Mouse (Mus musculus) common myeloid progenitor, adult 5-6 weeks (primary cell): Measurements from ENCODE around the gene 4933427I04Rik. TPM values are rescaled to one million over a fixed set of nuclear protein-coding genes. Genes with fewer than 3 reads are reported as not detected.

ENCODE experiments used
- ATAC-seq: replicated peaks from 2 replicates; pipeline ENCODE4 v1.8.0; 2016; ENCODE audit warnings: low read depth, mild to moderate bottlenecking, moderate TSS enrichment, inconsistent platforms; ENCODE audit not compliant: poor library complexity, severe bottlenecking
- total RNA-seq: library from RNA; stranded (forward); fragments of 200-1000, 187-1606 nt; gene quantifications from 2 replicates; pipeline ENCODE4 v1.2.3, GENCODE M21; 2017

Gene 4933427I04Rik
- total RNA-seq: not detected in 2 replicates

GRCm38 (mm10) chr4:123859379-123859778 lies at the start of gene 4933427I04Rik:
4933427I04Rik (plus strand) TSS chr4:123859679.
- no peak for ATAC-seq

DNA sequence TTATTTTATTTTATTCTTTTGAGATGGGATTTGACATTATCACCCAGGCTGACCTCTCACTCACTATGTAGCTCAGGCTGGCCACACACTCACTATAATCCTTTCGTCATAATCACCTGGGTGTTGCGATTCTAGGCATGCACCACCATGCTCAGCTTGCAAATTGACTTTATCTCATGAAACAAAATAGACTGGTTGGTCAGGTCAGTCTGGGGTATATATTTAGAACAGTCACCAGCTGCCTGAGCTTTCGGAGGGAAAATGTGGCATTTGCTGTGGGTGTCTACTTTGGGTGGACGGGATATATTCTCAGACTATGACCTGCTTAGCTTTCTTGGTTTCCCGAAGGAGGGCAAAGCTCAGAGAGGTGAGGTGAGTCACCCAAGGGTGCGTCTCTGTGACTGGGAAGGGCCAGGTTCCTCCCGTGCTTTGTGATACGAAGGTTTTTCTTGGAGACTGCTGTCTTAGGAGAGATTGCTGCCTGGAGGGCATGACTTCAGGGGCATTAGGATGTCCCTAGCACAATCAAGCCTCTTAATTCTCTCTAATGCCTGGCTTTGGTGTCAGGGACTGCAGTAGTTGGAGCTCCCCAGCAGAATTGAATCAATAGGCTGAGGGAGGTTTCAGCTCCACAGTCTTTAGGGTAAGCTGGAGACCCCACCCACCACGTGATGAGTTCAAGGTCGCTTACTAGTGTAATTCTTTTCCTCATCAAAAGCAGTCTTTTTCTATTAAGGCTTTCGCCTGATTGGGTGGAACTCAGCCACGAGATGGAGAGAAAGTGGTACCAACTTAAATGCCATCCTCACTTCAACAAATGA lies 48.8 kb upstream of the 4933427I04Rik start:
- no peak for ATAC-seq

DNA sequence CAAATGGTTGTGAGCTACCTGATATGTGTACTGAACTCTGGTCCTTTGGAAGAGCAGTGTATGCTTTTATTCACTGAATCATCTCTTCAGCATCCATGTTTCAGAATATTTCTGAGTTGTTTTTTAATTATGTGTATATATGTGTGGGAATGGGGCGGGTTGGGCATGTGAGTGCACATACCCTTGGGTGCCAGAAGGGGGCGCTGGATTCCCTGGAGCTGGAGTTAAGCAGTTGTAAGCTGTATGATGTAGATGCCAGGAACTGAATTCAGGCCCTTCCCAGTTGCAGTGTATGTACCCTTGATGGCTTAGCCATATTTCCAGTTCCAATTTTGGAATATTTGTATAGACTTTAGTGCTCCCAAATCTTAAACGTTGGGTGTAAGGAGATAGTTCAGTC lies 47.0 kb upstream of the 4933427I04Rik start:
- no peak for ATAC-seq

DNA sequence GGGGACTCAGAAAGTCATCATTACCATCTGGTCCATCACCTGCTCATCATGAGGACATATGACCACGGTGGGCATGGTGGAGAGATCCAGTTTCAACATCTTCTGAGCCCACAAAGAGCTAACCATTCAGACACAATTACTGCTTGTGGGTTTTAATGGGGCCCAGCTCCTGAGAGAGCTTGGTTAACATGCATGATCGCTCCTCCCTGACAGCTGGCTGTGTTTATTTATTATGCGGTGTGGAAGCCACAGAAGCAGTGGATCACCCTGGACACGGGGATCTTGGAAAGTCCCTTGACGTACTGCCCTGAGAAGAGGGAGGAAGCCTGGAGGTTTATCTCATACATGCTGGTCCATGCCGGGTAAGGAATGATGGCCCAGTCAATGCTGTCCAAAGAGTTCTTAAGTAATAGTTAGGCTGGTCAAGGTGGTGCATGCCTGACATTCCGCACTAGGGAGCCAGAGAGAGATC lies 45.4 kb upstream of the 4933427I04Rik start:
- no peak for ATAC-seq

DNA sequence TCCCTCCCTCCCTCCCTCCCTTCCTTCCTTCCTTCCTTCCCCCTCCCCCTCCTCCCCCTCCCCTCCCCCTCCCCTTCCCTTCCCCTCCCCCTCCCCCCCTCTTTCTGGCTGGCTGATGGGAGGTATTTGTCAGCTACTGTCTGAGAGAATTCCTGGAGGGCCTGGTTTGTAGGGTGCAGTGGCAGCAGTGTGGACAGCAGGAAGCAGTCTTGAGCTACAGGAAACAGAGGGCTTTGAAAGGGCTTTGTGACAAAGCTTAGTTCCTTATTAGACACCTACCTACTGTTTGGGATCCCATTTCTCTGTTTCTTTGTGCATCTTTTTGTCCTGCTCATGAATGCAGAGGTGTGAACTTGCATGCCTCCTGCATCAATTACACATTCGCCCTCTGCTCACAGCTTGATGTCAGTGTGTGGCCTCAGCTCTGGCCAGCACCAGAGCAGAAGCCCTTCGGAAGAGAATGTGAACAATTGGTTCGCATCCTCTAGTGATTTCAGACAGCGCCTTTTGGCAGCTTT lies 40.3 kb upstream of the 4933427I04Rik start:
- ATAC-seq: no peak

DNA sequence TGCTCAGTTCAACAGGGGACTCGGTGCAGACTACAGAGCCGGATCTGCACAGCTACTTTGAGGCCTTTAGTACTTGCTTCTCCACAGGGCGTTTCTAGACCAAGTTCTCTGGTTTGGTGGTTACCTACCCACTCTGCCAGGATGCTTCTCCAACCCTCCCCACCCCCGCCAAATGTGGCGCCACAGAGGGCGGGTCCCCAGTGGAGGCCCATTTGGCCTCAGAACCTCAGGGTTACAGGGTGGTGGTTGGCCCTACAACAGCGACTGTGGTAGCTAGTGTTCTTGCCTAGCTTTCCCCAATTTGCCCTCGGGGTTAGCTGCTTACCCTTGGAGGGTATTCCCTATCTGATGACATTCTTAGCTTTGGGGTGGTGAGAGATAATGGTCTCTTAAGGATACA lies 17.4 kb upstream of the 4933427I04Rik start:
- ATAC-seq: no peak

DNA sequence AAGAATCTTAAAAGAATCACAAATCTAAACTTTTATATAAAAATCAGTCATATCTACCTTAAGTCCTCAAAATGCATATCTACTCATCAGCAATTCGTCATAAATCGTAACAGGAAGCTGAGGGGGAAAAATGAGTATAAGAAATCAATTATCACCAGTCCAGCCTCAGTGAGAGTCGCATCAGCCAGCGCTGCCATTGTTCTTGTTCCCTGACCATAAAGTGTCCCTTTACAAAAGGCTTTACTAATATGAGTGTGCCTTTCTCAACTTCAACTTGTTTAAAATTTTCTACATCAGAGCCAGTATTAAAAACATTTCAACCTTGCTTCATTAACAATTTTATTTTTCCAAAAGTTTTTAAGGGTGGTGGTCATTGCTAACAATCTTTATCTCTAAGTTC lies 2.6 kb upstream of the 4933427I04Rik start:
- no peak for ATAC-seq

DNA sequence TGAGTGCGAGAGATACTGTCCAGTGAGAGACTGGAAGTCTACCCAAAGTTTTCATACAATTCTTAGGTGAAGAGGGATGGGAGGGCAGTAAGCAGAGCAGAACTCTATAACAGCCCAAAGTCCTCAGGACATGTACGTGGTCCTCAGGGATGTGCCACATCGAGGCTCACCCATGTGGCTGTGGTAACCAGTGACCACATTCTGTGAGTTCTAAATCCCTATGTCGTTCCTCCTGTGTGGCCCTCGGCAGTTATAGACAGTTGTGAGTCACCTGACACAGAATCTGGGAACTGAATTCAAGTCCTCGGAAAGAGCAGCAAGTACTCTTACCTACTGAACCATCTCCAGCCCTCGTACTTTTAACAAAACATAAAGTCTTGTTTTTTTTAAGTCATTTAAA lies 1.4 kb upstream of the 4933427I04Rik start:
- no peak for ATAC-seq

DNA sequence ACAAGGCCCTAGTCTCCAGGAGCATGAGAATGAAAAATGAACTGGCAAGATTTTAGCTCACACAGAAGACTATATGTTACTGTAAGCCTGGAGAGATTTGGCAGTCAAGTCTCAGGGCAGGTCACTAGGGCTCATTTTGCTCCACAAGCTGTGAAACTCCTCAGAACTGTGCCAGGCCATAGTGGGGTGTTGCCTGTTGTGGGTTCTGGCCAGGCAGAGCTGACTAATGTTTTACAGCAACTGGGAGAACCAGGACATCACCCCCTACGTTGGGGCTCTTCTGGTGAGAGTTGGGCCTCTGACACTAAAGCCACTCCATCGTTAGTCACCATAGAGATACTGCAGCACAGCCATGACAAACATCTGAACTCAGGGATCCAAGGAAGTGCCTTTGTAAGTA lies 324 bp downstream of the 4933427I04Rik start:
- ATAC-seq: no peak

GRCm38 (mm10) chr4:123860621-123861020 lies 1.1 kb downstream of the 4933427I04Rik start:
- no peak for ATAC-seq

DNA sequence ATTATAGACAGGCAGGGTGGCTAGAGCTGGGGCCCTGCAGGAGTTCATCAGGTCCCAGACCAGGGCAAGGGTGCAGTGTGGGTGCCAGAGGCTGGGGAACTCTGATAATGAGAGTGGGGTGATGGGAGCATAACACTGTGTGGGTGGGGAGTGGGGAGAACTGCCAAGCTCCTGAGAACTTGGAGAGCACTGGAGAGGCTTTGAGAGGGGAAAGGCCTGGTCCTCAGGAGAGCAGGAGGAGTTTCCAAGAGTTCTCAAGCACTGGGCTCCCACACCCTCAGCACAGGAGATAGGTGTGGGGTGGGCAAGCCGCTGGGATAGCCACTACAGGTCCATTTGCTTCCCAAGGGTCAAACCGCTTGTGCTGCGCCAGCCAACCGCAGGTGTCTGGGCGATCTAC lies 34.2 kb downstream of the 4933427I04Rik start:
- no peak for ATAC-seq

GRCm38 (mm10) chr4:123894295-123894694 lies 34.8 kb downstream of the 4933427I04Rik start:
- no peak for ATAC-seq

DNA sequence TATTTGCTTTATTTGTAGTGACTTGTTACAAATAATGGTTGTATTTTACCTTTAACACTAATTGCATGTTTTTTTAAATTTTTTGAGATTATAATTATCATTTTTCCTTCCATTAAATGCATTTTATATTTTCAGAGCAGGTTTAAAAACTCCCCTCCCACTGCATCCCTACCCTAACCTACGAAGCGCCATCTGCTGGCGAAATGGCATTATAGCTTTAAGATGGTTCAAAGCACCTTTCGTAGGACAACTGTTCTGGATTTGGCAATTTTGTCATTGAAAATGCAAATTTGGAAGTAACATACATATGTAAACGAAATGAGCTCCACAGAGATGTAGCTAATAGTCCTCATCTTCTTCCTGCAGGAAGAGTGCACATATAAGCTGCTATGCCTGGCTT lies 39.2 kb downstream of the 4933427I04Rik start:
- ATAC-seq: peak; percentile 72

DNA sequence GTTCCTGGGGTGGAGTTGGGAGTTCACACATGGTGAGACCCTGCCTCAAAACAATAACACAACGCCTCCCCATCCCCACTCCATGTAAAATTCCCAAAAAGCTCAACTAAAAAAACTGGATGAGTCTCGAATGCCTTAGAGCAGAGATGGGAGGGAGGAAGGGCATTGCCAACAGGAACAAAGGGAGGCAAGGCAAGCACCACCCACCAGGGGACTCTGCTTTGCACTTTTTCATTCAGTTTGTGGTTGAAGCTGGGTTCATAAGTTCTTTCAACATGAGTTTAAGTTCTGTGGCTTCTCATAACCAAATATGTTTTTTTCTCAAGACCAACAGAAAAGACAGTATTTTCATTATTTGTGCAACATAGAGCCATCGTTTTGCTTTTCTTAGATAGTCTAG lies 44.0 kb downstream of the 4933427I04Rik start:
- ATAC-seq: no peak

DNA sequence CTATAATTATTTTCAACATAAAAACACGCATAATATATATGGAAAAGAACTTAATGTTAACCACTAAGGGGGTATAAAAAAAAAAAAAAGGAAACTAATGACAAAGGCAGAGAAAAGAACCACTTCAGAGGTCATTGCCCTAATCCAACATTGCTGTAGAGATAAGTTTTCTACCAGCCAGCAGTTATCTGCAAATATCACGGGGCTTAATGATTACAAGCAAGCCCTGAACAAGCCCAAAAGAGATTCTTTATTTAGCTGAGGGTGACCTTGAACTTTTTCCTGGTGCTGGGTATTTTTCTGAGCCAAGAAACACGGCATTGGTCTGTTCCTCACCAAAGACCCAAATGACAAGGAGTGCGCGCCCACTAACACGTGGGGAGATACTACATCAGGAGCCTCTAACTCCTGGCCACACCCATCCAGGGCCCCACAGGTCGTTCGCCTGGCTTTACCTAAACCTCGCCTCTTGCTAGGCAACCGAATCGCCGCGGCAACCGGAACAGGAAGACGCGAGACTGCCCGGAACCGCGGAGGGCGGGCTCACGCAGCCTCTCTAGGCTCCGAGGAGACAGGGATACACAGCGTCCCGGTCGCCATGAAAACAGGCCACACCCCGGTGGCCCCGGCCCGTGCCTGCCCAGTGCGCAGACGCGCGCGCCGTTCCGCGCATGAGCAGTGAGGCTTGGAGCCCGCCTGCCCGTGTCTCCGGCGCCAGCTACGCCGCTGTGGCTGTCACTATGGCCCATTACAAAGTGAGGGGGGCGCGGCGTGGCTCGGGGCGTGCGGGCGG lies 45.0 kb downstream of the 4933427I04Rik start, which contains the start of gene Mycbp:
TSS of gene Mycbp (plus strand) at position 500 of the 793 bp plus-strand sequence.
- peak; percentile 97 for ATAC-seq

DNA sequence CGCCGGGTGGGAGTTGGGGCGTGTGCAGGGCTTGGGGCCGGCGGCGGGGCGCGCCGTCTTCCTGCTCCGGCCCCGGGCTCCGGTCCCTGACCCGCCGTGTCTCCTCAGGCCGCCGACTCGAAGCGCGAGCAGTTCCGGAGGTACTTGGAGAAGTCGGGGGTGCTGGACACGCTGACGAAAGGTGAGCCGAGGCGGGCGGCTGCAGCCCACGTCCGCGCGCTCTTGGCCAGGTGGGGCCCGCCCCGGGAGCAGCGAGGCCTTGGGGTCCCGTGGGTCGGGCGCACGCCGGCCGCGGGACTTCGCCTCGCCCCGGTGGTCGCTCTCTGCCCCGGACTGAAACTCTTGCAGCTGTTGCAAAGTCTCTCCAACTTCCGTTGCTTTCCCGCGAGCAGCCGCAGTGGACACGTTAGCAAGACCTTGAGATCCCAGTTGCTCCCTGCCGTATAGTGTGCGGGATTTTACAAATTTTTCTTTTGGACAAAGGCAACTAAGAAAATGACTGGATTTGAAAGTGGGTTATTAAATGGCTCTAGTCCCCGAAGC lies 45.7 kb downstream of the 4933427I04Rik start:
- peak; percentile 7; the same call in 1 of the 2 replicates for ATAC-seq

GRCm38 (mm10) chr4:123911503-123911902 lies 52.0 kb downstream of the 4933427I04Rik start:
- ATAC-seq: no peak

GRCm38 (mm10) chr4:123912431-123912830 lies 53.0 kb downstream of the 4933427I04Rik start:
- ATAC-seq: no peak
